Mouse (Mus musculus) hindbrain, embryonic 14.5 days (tissue): Measurements from ENCODE around the gene Snd1. TPM values are rescaled to one million over a fixed set of nuclear protein-coding genes. Genes with fewer than 3 reads are reported as not detected.

Experiments
- ATAC-seq: fragments of 200-750 bp; cut with Nextera tagmentation; 2 replicates; pipeline ENCODE4 v1.8.0; 2017; ENCODE audit warnings: moderate number of reproducible peaks, mild to moderate bottlenecking, moderate TSS enrichment, moderate library complexity; ENCODE audit not compliant: low FRiP score
- DNase-seq: peaks from one replicate; pipeline ENCODE4 v3.0.0-alpha.2; 2015; ENCODE audit warnings: low spot score
- H3K27ac ChIP-seq: fragments of 300-500 bp; sonication (generic); 2 replicates; pipeline ENCODE4 v1.5.1; 2014; ENCODE audit warnings: mild to moderate bottlenecking, moderate library complexity
- H3K27me3 ChIP-seq: fragments of 300-500 bp; sonication (generic); 2 replicates; pipeline ENCODE4 v1.6.1; 2014; ENCODE audit warnings: mild to moderate bottlenecking, low read length, mixed read lengths; ENCODE audit not compliant: control insufficient read depth, insufficient read depth
- H3K36me3 ChIP-seq: fragments of 300-500 bp; sonication (generic); replicated peaks from 2 replicates; pipeline ENCODE4 v1.6.1; 2014; ENCODE audit not compliant: control insufficient read depth, insufficient read depth
- H3K4me1 ChIP-seq: fragments of 300-500 bp; sonication (generic); replicated peaks from 2 replicates; pipeline ENCODE4 v1.6.1; 2014; ENCODE audit warnings: antibody characterized with exemption, low read length, mixed read lengths; ENCODE audit not compliant: control insufficient read depth, insufficient read depth
- H3K4me2 ChIP-seq: fragments of 300-500 bp; sonication (generic); replicated peaks from 2 replicates; pipeline ENCODE4 v1.6.1; 2014; ENCODE audit warnings: mild to moderate bottlenecking, moderate library complexity
- H3K4me3 ChIP-seq: fragments of 300-500 bp; sonication (generic); replicated peaks from 2 replicates; pipeline ENCODE4 v1.5.1; 2014; ENCODE audit warnings: mild to moderate bottlenecking, low read length
- H3K9ac ChIP-seq: fragments of 300-500 bp; sonication (generic); 2 replicates; pipeline ENCODE4 v1.6.1; 2014
- H3K9me3 ChIP-seq: fragments of 300-500 bp; sonication (generic); 2 replicates; pipeline ENCODE4 v1.6.1; 2016; ENCODE audit warnings: low read length; ENCODE audit not compliant: control insufficient read depth
- WGBS: fragments of 180-500 bp; shearing (Covaris S2); extraction: QIAGEN DNeasy Blood & Tissue Kit; methylation state at CpG from one replicate; pipeline ENCODE4 v1.1.7; 2014; 5-methylcytosine and 5-hydroxymethylcytosine counted together
- polyA plus RNA-seq: library from polyadenylated mRNA; unstranded; fragments of >200 nt; fragmentation: Nextera tagmentation; extraction: Ambion mirVana; gene quantifications from 2 replicates; pipeline ENCODE4 v1.2.1, GENCODE M21; 2014

The Snd1 gene
- polyA plus RNA-seq, 1 experiment from 2014 or later: 79.1 TPM

GRCm38 (mm10) chr6:28680537-28680936, 205.6 kb downstream of the Snd1 start:
- peaks cover 3% of the 10 kb centered on the region; the same call in 1 of the 2 replicates for H3K4me1 ChIP-seq
- DNase-seq (no peak), ATAC-seq (no peak)
- no peaks in the 10 kb centered on the region for H3K27me3 ChIP-seq
- H3K27ac ChIP-seq: no peak overlapping the region
- H3K36me3 ChIP-seq: no peaks in the 10 kb centered on the region
- WGBS: 86% methylated on average over 4 of the region's 4 CpGs
- no peak overlapping the region for H3K9ac ChIP-seq
- H3K4me2 ChIP-seq: no peak overlapping the region
- no peaks in the 10 kb centered on the region for H3K9me3 ChIP-seq
- H3K4me3 ChIP-seq: no peak overlapping the region

DNA sequence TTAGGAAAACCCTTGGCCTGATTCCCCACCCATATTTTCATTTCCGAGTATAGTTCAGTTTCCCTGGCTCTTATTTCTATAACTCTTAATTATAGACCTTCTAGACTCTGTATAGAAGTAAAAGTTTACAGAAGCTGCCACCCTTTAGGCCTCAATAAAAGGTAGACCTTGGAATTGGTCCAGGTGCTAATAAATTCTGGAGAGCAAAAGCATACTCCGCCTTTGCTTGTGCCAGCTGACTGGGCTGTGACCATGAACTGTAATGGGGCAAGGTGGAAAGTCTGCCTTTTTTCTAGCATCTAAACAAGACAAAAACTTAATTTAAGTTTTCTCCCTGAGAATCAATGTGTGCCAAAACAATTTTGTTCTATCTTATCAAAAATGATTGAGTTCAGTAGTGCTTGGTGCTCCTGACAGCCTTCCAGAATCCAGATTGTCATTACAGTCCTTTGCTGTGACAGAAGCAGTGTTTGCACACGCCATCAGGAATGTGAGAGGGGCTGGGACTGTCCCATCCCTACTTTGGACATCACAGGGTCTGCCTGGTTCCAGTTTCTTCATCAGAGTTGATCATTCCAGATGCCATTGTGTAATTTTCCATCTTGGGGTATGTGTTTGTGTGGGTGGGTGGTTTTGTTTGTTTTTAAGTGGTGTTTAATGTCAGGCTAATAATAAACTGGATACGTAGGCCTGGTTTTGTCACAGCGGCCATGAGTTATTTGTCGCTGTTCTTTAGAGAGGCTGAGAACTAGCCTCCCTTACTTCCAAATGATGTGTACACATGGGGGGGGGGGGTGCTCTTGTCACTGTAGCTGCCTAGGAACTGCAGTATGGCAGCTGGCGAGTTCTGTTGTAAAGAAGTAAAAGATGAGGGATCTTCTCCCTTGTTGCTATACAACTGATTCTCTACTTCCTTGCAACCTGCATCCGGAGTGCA, 206.8 kb downstream of the Snd1 start:
- no peak overlapping the region for H3K9ac ChIP-seq
- DNase-seq (no peak), ATAC-seq (no peak)
- H3K27ac ChIP-seq: no peak overlapping the region
- H3K27me3 ChIP-seq: no peaks in the 10 kb centered on the region
- WGBS: 86% methylated on average over 8 of the region's 8 CpGs
- no peak overlapping the region for H3K4me3 ChIP-seq
- no peak overlapping the region for H3K4me2 ChIP-seq
- H3K36me3 ChIP-seq: no peaks in the 10 kb centered on the region
- H3K4me1 ChIP-seq: peaks cover 3% of the 10 kb centered on the region; the same call in 1 of the 2 replicates
- no peaks in the 10 kb centered on the region for H3K9me3 ChIP-seq

DNA sequence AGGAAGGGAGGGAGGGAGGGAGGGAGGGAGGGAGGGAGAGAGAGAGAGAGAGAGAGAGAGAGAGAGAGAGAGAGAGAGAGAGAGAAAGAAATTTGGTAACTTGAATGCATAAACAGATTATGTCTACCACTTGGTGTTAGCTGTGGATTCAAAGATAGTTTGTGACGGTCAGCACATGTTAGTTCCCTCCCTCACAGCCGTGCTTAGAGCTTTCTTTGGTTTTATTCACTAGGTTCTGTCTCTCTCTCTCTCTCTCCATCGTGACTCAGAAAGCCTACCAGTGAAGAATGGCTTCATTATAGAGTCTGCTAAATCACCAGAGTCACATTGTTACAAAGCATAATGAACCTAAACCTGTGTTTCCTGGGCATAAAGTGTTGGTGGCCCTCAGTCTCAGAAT, 210.1 kb downstream of the Snd1 start:
- Histone ChIP-seq H3K27me3 (no peaks in the 10 kb centered on the region), H3K4me1 (peaks cover 3% of the 10 kb centered on the region; the same call in 1 of the 2 replicates), H3K36me3 (no peaks in the 10 kb centered on the region), H3K9ac (no peak overlapping the region), H3K4me3 (no peak overlapping the region), H3K9me3 (no peaks in the 10 kb centered on the region), H3K27ac (no peak overlapping the region), H3K4me2 (no peak overlapping the region)
- no peak for DNase-seq
- no peak for ATAC-seq
- WGBS: 53% methylated on average over 3 of the region's 3 CpGs

DNA sequence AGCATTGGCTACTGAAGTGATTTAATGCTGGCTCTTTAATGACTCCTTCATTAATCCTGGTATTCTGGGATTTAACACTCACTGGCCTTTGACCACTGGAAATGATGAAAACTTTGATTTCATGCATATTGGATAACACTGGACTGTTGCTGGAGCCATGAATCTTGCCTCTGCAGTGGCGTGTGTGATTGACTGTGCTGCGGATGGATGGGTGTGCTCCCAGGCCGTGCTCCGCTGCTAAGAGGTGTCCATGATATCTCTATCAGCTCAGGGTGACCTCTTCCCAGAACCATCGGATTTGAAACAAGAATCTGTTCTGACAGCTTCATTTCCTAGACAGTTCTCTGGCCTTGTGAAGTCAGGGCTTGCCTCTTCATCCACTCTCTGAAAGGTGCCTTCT, 210.8 kb downstream of the Snd1 start:
- Histone ChIP-seq H3K4me1 (peaks cover 3% of the 10 kb centered on the region; the same call in 1 of the 2 replicates), H3K9me3 (no peaks in the 10 kb centered on the region), H3K27ac (no peak overlapping the region), H3K27me3 (no peaks in the 10 kb centered on the region), H3K4me3 (no peak overlapping the region), H3K36me3 (no peaks in the 10 kb centered on the region), H3K9ac (no peak overlapping the region), H3K4me2 (no peak overlapping the region)
- no peak for ATAC-seq
- DNase-seq: no peak
- WGBS: 70% methylated on average over 5 of the region's 5 CpGs

- H3K27me3 ChIP-seq: no peaks in the 10 kb centered on the region
- no peak overlapping the region for H3K27ac ChIP-seq
- no peaks in the 10 kb centered on the region for H3K4me1 ChIP-seq
- no peak overlapping the region for H3K9ac ChIP-seq
- H3K4me3 ChIP-seq: no peak overlapping the region
- no peaks in the 10 kb centered on the region for H3K36me3 ChIP-seq
- ATAC-seq: no peak
- no peaks in the 10 kb centered on the region for H3K9me3 ChIP-seq
- WGBS: 88% methylated on average over 5 of the region's 5 CpGs
- DNase-seq: no peak
- no peak overlapping the region for H3K4me2 ChIP-seq
Measured at GRCm38 (mm10) chr6:28687776-28688175, 212.8 kb downstream of the Snd1 start.

GRCm38 (mm10) chr6:28692659-28693058, 217.7 kb downstream of the Snd1 start:
- Histone ChIP-seq H3K36me3 (no peaks in the 10 kb centered on the region), H3K4me1 (0 out of 2 replicates have a peak, but pooled peaks cover 4% of the 10 kb centered on the region), H3K4me3 (no peak overlapping the region), H3K4me2 (no peak overlapping the region), H3K27me3 (no peaks in the 10 kb centered on the region), H3K9me3 (no peaks in the 10 kb centered on the region), H3K27ac (no peak overlapping the region), H3K9ac (no peak overlapping the region)
- ATAC-seq (no peak), DNase-seq (no peak)

- no peaks in the 10 kb centered on the region for H3K36me3 ChIP-seq
- ATAC-seq (no peak), DNase-seq (no peak)
- no peak overlapping the region for H3K4me3 ChIP-seq
- 0 out of 2 replicates have a peak, but pooled peaks cover 4% of the 10 kb centered on the region for H3K4me1 ChIP-seq
- H3K27me3 ChIP-seq: no peaks in the 10 kb centered on the region
- no peak overlapping the region for H3K27ac ChIP-seq
- H3K4me2 ChIP-seq: no peak overlapping the region
- 85% methylated on average over 3 of the region's 3 CpGs for WGBS
- H3K9me3 ChIP-seq: no peaks in the 10 kb centered on the region
- no peak overlapping the region for H3K9ac ChIP-seq
Measured at GRCm38 (mm10) chr6:28697214-28697613, 222.3 kb downstream of the Snd1 start.

DNA sequence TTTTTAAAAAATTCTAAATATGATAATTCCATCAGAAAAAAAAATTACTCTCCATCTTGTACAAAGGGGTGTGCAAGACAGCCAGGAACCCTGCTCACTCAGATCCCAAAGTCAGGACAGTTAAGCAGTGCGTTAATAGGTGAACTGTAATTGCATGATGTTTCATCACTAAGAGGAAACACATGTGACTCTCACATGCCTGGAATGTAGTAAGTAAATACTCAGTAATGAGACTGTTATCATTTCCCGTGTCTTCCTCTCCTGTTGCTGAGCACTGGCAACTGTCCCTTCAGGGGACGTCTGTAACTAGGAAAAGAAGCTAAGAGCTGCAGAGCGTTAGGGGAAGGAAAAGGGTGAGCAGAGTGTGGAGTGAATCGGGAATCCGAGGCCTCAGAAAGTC, 229.7 kb downstream of the Snd1 start:
- H3K27ac ChIP-seq: peak overlapping the region; percentile 4; the same call in 1 of the 2 replicates
- H3K9me3 ChIP-seq: no peaks in the 10 kb centered on the region
- H3K9ac ChIP-seq: no peak overlapping the region
- H3K4me3 ChIP-seq: no peak overlapping the region
- no peaks in the 10 kb centered on the region for H3K27me3 ChIP-seq
- DNase-seq: no peak
- 62% methylated on average over 6 of the region's 6 CpGs for WGBS
- H3K4me2 ChIP-seq: no peak overlapping the region
- no peaks in the 10 kb centered on the region for H3K36me3 ChIP-seq
- H3K4me1 ChIP-seq: peaks cover 19% of the 10 kb centered on the region
- ATAC-seq: no peak

DNA sequence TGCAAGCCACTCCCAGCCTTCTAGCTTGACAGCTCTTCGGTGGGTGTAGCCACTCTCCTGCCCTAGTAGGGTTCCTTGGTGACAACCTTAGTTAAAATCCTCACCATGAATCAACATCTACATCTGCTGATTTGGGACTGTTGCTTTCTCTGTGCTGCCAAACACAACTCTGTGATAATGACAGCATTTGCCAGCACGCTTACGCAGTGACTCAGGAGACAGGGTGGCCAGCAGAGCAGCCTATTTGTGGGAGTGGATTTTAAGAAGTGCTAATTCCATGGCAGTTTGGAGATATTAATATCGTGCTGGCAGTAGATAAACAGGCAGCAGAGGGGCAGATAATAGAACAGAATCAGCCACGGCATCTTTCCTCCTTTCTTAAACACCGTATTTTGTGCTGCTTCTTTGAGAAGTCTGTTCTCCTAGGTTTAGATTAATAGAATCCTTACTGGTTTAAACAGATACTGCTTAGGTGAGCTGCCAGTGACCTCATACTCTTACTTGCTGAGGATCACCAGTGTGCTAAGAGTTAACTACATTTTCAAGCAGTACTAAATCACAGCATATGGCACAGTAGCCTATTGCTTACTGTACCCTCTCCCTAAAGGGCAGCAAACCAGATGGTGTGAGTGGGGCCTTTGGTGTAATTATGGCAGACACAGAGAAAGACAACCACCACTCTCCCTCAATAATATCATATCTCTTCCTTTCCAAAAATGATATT, 230.6 kb downstream of the Snd1 start:
- ATAC-seq: peak; percentile 37; the same call in 1 of the 2 replicates
- 63% methylated on average over 6 of the region's 6 CpGs for WGBS
- peak overlapping the region; percentile 4 for H3K27ac ChIP-seq

More for the DNA sequence above, 230.6 kb downstream of the Snd1 start:
- no peaks in the 10 kb centered on the region for H3K27me3 ChIP-seq
- H3K4me2 ChIP-seq: no peak overlapping the region
- no peak overlapping the region for H3K4me3 ChIP-seq
- H3K9ac ChIP-seq: no peak overlapping the region
- no peak for DNase-seq
- H3K9me3 ChIP-seq: no peaks in the 10 kb centered on the region
- peaks cover 19% of the 10 kb centered on the region for H3K4me1 ChIP-seq
- H3K36me3 ChIP-seq: no peaks in the 10 kb centered on the region
